Mouse (Mus musculus) Patski (cell line): ENCODE measurements at regions not wholly inside any gene's neighbourhood (a gene's known extent, or its start where the extent isn't known, plus 50 kb on each side); places are given as distances from the start of the nearest gene placed in this dataset.

Experiments used
- ATAC-seq: fragments of 100-300 bp; one replicate; pipeline ENCODE4 v1.8.0; 2021
- CTCF ChIA-PET: fragments of 350-600 bp; sonication (Branson Sonifier 250); formaldehyde crosslinking; loops from one replicate; lab custom pipeline; 2022; ENCODE audit warnings: inconsistent platforms; lab: Charles Lee
- POLR2A ChIA-PET: fragments of 350-600 bp; sonication (Branson Sonifier 250); formaldehyde crosslinking; loops from one replicate; lab custom pipeline; 2022; ENCODE audit warnings: antibody characterized with exemption, inconsistent platforms; lab: Charles Lee
- DNase-seq: peaks from one replicate; pipeline ENCODE4 v3.0.0-alpha.2; 2011; ENCODE audit warnings: low read depth, low spot score
- H3K27me3 ChIP-seq: fragments of 371-371 bp; one replicate; pipeline ENCODE4 v1.5.1; 2021
- CTCF ChIP-seq: fragments of 100-300 bp; IDR thresholded peaks from one replicate; pipeline ENCODE4 v1.5.1; 2021
- in situ Hi-C: fragments of 300-500 bp; cut with MboI; formaldehyde crosslinking; loops from 3 replicates; pipeline ENCODE4 v1.11.1; 2018; ENCODE audit warnings: low pct_unique_long_range_greater_than_20kb, mixed read lengths

- ATAC-seq (no peak), DNase-seq (no peak)
- H3K27me3 ChIP-seq = peaks cover 58% of the 10 kb centered on the region
- POLR2A ChIA-PET = no interaction called here
- no peak for TF ChIP-seq CTCF
- in situ Hi-C loops = no loop called here
- CTCF ChIA-PET = interaction anchor here (1.5 kb wide), 1 partner anchor 12 kb away, joined by 4 read pairs; no protein-coding TSS in a partner anchor
Observed at GRCm38 (mm10) chrX:141933899-141934298, 58.9 kb upstream of the Gm15294 start.
